Mouse (Mus musculus): Measurements from ENCODE around the gene S1pr1. TPM values are rescaled to one million over a fixed set of nuclear protein-coding genes. Genes with fewer than 3 reads are reported as not detected.

The S1pr1 gene
- total and polyA plus RNA-seq, 3 experiments, result 0.08 to 0.13 TPM; not detected in 1

- TF ChIP-seq CTCF (IDR thresholded peaks at IDR 0.05 in 2 of 3, conservative IDR thresholded peaks at IDR 0.05 in 1 of 3; ENCODE audit: control insufficient read depth in 1 of 3, insufficient read depth in 1 of 3, low read depth in 2 of 3, low read length in 3 of 3, poor library complexity in 1 of 3, severe bottlenecking in 1 of 3) (no peak), EP300 (IDR thresholded peaks at IDR 0.05; ENCODE audit: low read depth in 1 of 2, low read length in 2 of 2) (peak in 1 of 2 experiments; percentile 49; a peak in 2 of 4 replicates)
- H3K4me1 ChIP-seq (ENCODE audit: control insufficient read depth in 1 of 2, insufficient read depth in 2 of 2, low read length in 2 of 2), result peaks cover 3 to 10% of the 10 kb centered on the region in 2 experiments
These were observed 50.4 kb downstream of the S1pr1 start for GRCm38 (mm10) chr3:115664497-115664896.

DNA sequence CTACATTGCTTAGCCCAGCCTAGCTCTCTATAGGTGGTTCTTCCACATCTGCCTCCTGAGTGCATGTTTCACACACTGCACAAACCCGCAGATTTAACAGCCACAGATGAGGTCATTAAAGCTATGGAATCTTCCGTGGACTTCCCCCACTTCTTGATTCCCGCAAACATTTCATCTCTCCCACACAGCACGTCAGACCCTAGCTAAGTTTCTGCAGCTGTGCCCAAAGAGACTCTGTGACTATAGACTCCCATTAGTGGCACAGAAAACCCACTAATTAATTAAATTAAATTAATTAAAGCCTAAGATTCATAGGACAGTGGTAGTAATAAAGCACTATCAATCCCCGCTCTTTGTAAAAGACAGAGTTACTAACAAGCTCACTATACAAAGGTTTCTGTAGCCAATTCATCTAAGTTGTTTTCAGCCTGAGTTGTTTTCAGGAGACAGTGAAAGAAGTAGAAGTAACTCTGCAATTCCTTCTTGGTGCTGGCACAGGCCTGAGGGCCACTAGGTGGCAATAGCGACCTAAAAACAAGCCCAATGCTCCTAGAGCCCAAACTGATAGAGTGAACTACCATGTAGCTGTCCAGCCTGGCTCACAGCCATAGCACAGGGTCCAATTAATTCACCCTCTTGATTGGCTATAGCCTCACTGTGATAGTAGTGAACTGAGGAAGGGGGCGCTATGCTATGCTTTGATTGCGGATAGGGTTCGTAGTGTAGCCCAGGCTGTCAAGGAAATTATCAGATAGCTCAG is 54.0 kb downstream of the S1pr1 start:
- no peaks in the 10 kb centered on the region for H3K9me3 ChIP-seq (replicated peaks; ENCODE audit: insufficient read depth, low read length)
- peaks cover 0 to 7% of the 10 kb centered on the region in 2 experiments; a peak in 2 of 4 replicates for H3K4me1 ChIP-seq (ENCODE audit: control insufficient read depth in 1 of 2, insufficient read depth in 2 of 2, low read length in 2 of 2)
- no peaks in the 10 kb centered on the region for H3K79me2 ChIP-seq (ENCODE audit: control insufficient read depth, insufficient read depth, low read length, poor library complexity)
- no peak overlapping the region for H3K27ac ChIP-seq (ENCODE audit: control insufficient read depth, low read depth, low read length)
- H3K9ac ChIP-seq (ENCODE audit: control insufficient read depth, low read depth, low read length, poor library complexity, severe bottlenecking), result no peak overlapping the region
- DNase-seq (ENCODE audit: low read depth, low spot score), result peak; percentile 84
- no peaks in the 10 kb centered on the region for H3K27me3 ChIP-seq (ENCODE audit: control insufficient read depth in 1 of 2, insufficient read depth in 2 of 2, low read length in 2 of 2)
- TF ChIP-seq ZKSCAN1 (IDR thresholded peaks at IDR 0.05; ENCODE audit: low read depth, low read length), result no peak
- peak; percentile 94 for TF ChIP-seq ZC3H11A (IDR thresholded peaks at IDR 0.05; ENCODE audit: low read depth, low read length)
- peak; percentile 95 for TF ChIP-seq SMC3 (IDR thresholded peaks at IDR 0.05; ENCODE audit: low read depth, low read length)
- TF ChIP-seq GABPA (IDR thresholded peaks at IDR 0.05; ENCODE audit: low read depth, low read length), result no peak
- TF ChIP-seq SIN3A (IDR thresholded peaks at IDR 0.05; ENCODE audit: low read length), result 0 out of 2 replicates have a peak, but pooled peaks have one; percentile 39
- TF ChIP-seq MAZ (IDR thresholded peaks at IDR 0.05; ENCODE audit: low read depth, low read length), result no peak
- TF ChIP-seq CTCF (IDR thresholded peaks at IDR 0.05 in 2 of 3, conservative IDR thresholded peaks at IDR 0.05 in 1 of 3; ENCODE audit: control insufficient read depth in 1 of 3, insufficient read depth in 1 of 3, low read depth in 2 of 3, low read length in 3 of 3, poor library complexity in 1 of 3, severe bottlenecking in 1 of 3), result peak; percentile 83 to 84 (median 83)
- TF ChIP-seq KAT2A (conservative IDR thresholded peaks at IDR 0.05; ENCODE audit: low read depth, low read length), result no peak
- no peak for TF ChIP-seq EP300 (IDR thresholded peaks at IDR 0.05; ENCODE audit: low read depth in 1 of 2, low read length in 2 of 2)
- peak; percentile 50; the same call in 1 of the 2 replicates for TF ChIP-seq ZNF384 (IDR thresholded peaks at IDR 0.05; ENCODE audit: low read depth, low read length)
- TF ChIP-seq USF1 (IDR thresholded peaks at IDR 0.05; ENCODE audit: low read depth, low read length), result no peak
- TF ChIP-seq RAD21 (IDR thresholded peaks at IDR 0.05; ENCODE audit: low read depth, low read length), result peak; percentile 95
- H3K4me3 ChIP-seq (ENCODE audit: control insufficient read depth in 1 of 2, insufficient read depth in 1 of 2, low read depth in 2 of 2, low read length in 2 of 2), result no peak overlapping the region
- peaks cover 0 to 7% of the 10 kb centered on the region in 2 experiments; a peak in 2 of 4 replicates for H3K36me3 ChIP-seq (ENCODE audit: control insufficient read depth in 1 of 2, insufficient read depth in 2 of 2, low read length in 2 of 2)

More at GRCm38 (mm10) chr3:115664497-115664896, 50.4 kb downstream of the S1pr1 start:
- H3K79me2 ChIP-seq (ENCODE audit: control insufficient read depth, insufficient read depth, low read length, poor library complexity), result no peaks in the 10 kb centered on the region
- no peak overlapping the region for H3K27ac ChIP-seq (ENCODE audit: control insufficient read depth, low read depth, low read length)
- H3K9me3 ChIP-seq (replicated peaks; ENCODE audit: insufficient read depth, low read length), result no peaks in the 10 kb centered on the region
- no peaks in the 10 kb centered on the region for H3K27me3 ChIP-seq (ENCODE audit: control insufficient read depth in 1 of 2, insufficient read depth in 2 of 2, low read length in 2 of 2)
- no peak overlapping the region for H3K9ac ChIP-seq (ENCODE audit: control insufficient read depth, low read depth, low read length, poor library complexity, severe bottlenecking)
- no peak overlapping the region for H3K4me3 ChIP-seq (ENCODE audit: control insufficient read depth in 1 of 2, insufficient read depth in 1 of 2, low read depth in 2 of 2, low read length in 2 of 2)
- DNase-seq (ENCODE audit: low read depth, low spot score), result peak; percentile 25
- H3K36me3 ChIP-seq (ENCODE audit: control insufficient read depth in 1 of 2, insufficient read depth in 2 of 2, low read length in 2 of 2), result peaks cover 0 to 9% of the 10 kb centered on the region in 2 experiments; a peak in 2 of 4 replicates

Other genes with a start within 250 kb of the S1pr1 start
- 45.8 and 48.6 TPM in 2 replicates for gene Dph5, start 172.8 kb upstream of the S1pr1 start, total RNA-seq (2012; rRNA removed)
- 10 to 100 TPM in 1 of 2 experiments, not detected in 1; 34.9 TPM for gene Dph5, start 172.8 kb upstream of the S1pr1 start, polyA plus RNA-seq (2012; ENCODE audit: insufficient read depth in 1 of 2, insufficient read length in 2 of 2, low read depth in 1 of 2, low replicate concordance in 2 of 2, missing spikeins in 1 of 2)

Measured in MEL (cell line).